Mouse (Mus musculus) G1E (cell line): ENCODE data around the gene Clec16a.

Source experiments
- CTCF ChIP-seq: IDR thresholded peaks from 2 replicates; pipeline ENCODE4 v1.5.1; 2012; ENCODE audit warnings: low read depth, low read length, inconsistent platforms, mixed read lengths
- GATA1 ChIP-seq: IDR thresholded peaks from 2 replicates; pipeline ENCODE4 v1.6.1; 2012; ENCODE audit warnings: borderline replicate concordance, low read length, inconsistent platforms, mixed read lengths
- POLR2AphosphoS5 ChIP-seq: IDR thresholded peaks from 2 replicates; pipeline ENCODE4 v1.6.1; 2012; ENCODE audit warnings: low read depth, low read length, inconsistent platforms; ENCODE audit not compliant: insufficient replicate concordance
- TAL1 ChIP-seq: conservative IDR thresholded peaks from 2 replicates; pipeline ENCODE4 v1.6.1; 2012; ENCODE audit warnings: low read depth, low read length, inconsistent platforms, mixed read lengths

GRCm38 (mm10) chr16:10741082-10741481 is 195.9 kb downstream of the Clec16a start:
- TF ChIP-seq CTCF (no peak), TAL1 (no peak), GATA1 (no peak), POLR2AphosphoS5 (no peak)
